Comparison of ENCODE assay signal across 8 mouse cellular contexts in genomic region chr9:62979461-62980161, GRCm38 (mm10). TPM values are rescaled to one million over a fixed set of nuclear protein-coding genes. Genes with fewer than 3 reads are reported as not detected.
DNase-seq lines count a peak whose midpoint lies in the region; ATAC-seq and TF ChIP-seq lines count a peak whose summit lies in the region.

No protein-coding gene starts in this region.

- H3K27ac ChIP-seq in layer of hippocampus, adult 2 months, result peak overlapping the region; percentile 97
- no peak overlapping the region for H3K27ac ChIP-seq in ES-E14 (ENCODE audit: insufficient read depth, low read depth, low read length, poor library complexity, severe bottlenecking)
- H3K27ac ChIP-seq in embryonic facial prominence, embryonic 11.5 days (replicated peaks; ENCODE audit: low read depth, low read length), result no peak overlapping the region; the same call in 1 of the 2 replicates
- peak overlapping the region; percentile 96 for H3K27ac ChIP-seq in neural tube, embryonic 15.5 days (replicated peaks)

- no peaks in the 10 kb centered on the region for H3K4me1 ChIP-seq in ES-E14 (ENCODE audit: control insufficient read depth in 2 of 2, insufficient read depth in 2 of 2, low read length in 2 of 2, poor library complexity in 1 of 2)
- no peaks in the 10 kb centered on the region for H3K4me1 ChIP-seq in embryonic facial prominence, embryonic 11.5 days (ENCODE audit: control insufficient read depth, insufficient read depth, low read length)
- H3K4me1 ChIP-seq in neural tube, embryonic 15.5 days, result peaks cover 27% of the 10 kb centered on the region

- peak overlapping the region; percentile 100 for H3K4me3 ChIP-seq in layer of hippocampus, adult 2 months
- peak overlapping the region; percentile 98 to 100 for H3K4me3 ChIP-seq in ES-E14 (ENCODE audit: insufficient read depth in 1 of 2, low read depth in 1 of 2, low read length in 2 of 2, poor library complexity in 1 of 2, severe bottlenecking in 1 of 2)
- H3K4me3 ChIP-seq in embryonic facial prominence, embryonic 11.5 days (ENCODE audit: low read depth, low read length), result peak overlapping the region; percentile 92
- peak overlapping the region; percentile 75 for H3K4me3 ChIP-seq in neural tube, embryonic 15.5 days (replicated peaks)

- DNase-seq in layer of hippocampus, adult 2 months (ENCODE audit: low spot score in 2 of 2), result no peak
- DNase-seq in layer of hippocampus, adult 9-11 months, result no peak
- DNase-seq in ES-E14 (ENCODE audit: low read depth, low spot score), result no peak
- DNase-seq in embryonic facial prominence, embryonic 11.5 days (ENCODE audit: low spot score), result no peak
- DNase-seq in layer of hippocampus, postnatal 25 days (ENCODE audit: extremely low spot score in 1 of 2, low spot score in 1 of 2), result peak; percentile 5 to 9
- no peak for DNase-seq in thymus, adult 18-20 months
- no peak for DNase-seq in cerebellum, postnatal 36 days

- no peaks in the 10 kb centered on the region for H3K27me3 ChIP-seq in embryonic facial prominence, embryonic 11.5 days (ENCODE audit: control insufficient read depth, insufficient read depth, low read length)
- H3K27me3 ChIP-seq in neural tube, embryonic 15.5 days (replicated peaks), result no peaks in the 10 kb centered on the region

- peak; percentile 14; the same call in 1 of the 2 replicates for ATAC-seq in embryonic facial prominence, embryonic 11.5 days (replicated peaks; ENCODE audit: insufficient number of reproducible peaks, low FRiP score, low TSS enrichment, low read depth)
- peak; percentile 9; the same call in 1 of the 2 replicates for ATAC-seq in neural tube, embryonic 15.5 days (ENCODE audit: low FRiP score)

- 3% methylated on average over 17 of the region's 17 CpGs for WGBS in embryonic facial prominence, embryonic 11.5 days
- WGBS in neural tube, embryonic 15.5 days, result under 1% methylated on average over 17 of the region's 17 CpGs

- peak overlapping the region; percentile 94 for H3K9ac ChIP-seq in ES-E14 (ENCODE audit: insufficient read depth, low read depth, low read length, poor library complexity, severe bottlenecking)
- H3K9ac ChIP-seq in embryonic facial prominence, embryonic 11.5 days (replicated peaks; ENCODE audit: low read length), result peak overlapping the region; percentile 86
- H3K9ac ChIP-seq in neural tube, embryonic 15.5 days (replicated peaks), result peak overlapping the region; percentile 85

- in situ Hi-C loops in ES-E14 (cut with MboI; ENCODE audit: low sequenced_read_pairs in 2 of 2, unreplicated experiment in 2 of 2), result no loop called here

- H3K4me2 ChIP-seq in embryonic facial prominence, embryonic 11.5 days (ENCODE audit: low read depth, low read length), result peak overlapping the region; percentile 85
- H3K4me2 ChIP-seq in neural tube, embryonic 15.5 days, result peak overlapping the region; percentile 63

- no peaks in the 10 kb centered on the region for H3K9me3 ChIP-seq in ES-E14 (ENCODE audit: control insufficient read depth, insufficient read depth, low read depth, low read length)
- H3K9me3 ChIP-seq in embryonic facial prominence, embryonic 11.5 days (replicated peaks; ENCODE audit: control insufficient read depth, low read length), result no peaks in the 10 kb centered on the region
- H3K9me3 ChIP-seq in neural tube, embryonic 15.5 days (replicated peaks), result no peaks in the 10 kb centered on the region

- H3K36me3 ChIP-seq in ES-E14 (ENCODE audit: control insufficient read depth, insufficient read depth, low read length, poor library complexity, severe bottlenecking), result no peaks in the 10 kb centered on the region
- no peaks in the 10 kb centered on the region for H3K36me3 ChIP-seq in embryonic facial prominence, embryonic 11.5 days (replicated peaks; ENCODE audit: control insufficient read depth, insufficient read depth, low read depth, low read length)
- H3K36me3 ChIP-seq in neural tube, embryonic 15.5 days, result no peaks in the 10 kb centered on the region

- no peak for TF ChIP-seq CTCF in layer of hippocampus, adult 2 months (conservative IDR thresholded peaks at IDR 0.05)

TF ChIP-seq in ES-E14, 5 proteins besides CTCF, POLR2A, EP300 and RAD21:
- TF ChIP-seq CHD2 (IDR thresholded peaks at IDR 0.05; ENCODE audit: low read depth, low read length) (no peak), ZC3H11A (IDR thresholded peaks at IDR 0.05; ENCODE audit: borderline replicate concordance, low read depth, low read length) (no peak), HCFC1 (IDR thresholded peaks at IDR 0.05; ENCODE audit: borderline replicate concordance, insufficient read depth, low read length) (no peak), ZNF384 (IDR thresholded peaks at IDR 0.05; ENCODE audit: low read depth, low read length) (no peak), MAFK (IDR thresholded peaks at IDR 0.05; ENCODE audit: insufficient read depth, low read depth, low read length) (no peak)

RNA-seq across cellular contexts. Expression of gene Pias1, which starts 8.1 kb away (rescaled TPM):
- total RNA-seq in layer of hippocampus, adult 2 months (2021), result 10 to 100 TPM; 67.4 to 71.8 TPM
- total RNA-seq in ES-E14 (2012; rRNA removed), result 12.6 and 12.7 TPM in 2 replicates
- 60.7 and 62.0 TPM in 2 replicates for polyA plus RNA-seq in embryonic facial prominence, embryonic 11.5 days (2014; fragmentation: Nextera tagmentation; extraction: Ambion mirVana)
- total RNA-seq in layer of hippocampus, postnatal 25 days (2021), result 10 to 100 TPM; 57.8 to 63.8 TPM
- polyA plus RNA-seq in neural tube, embryonic 15.5 days (2015; fragmentation: Nextera tagmentation; extraction: Ambion mirVana), result 51.7 and 56.2 TPM in 2 replicates

Comparison
In these comparisons a context has a peak if more than half of its experiments do, and no peak if none do; other contexts are left out.
1. DNase-seq: peak in layer of hippocampus, postnatal 25 days (2 of 2); none in layer of hippocampus, adult 2 months (0 of 2), layer of hippocampus, adult 9-11 months (single experiment), ES-E14 (single experiment), embryonic facial prominence, embryonic 11.5 days (single experiment), thymus, adult 18-20 months (0 of 2) and cerebellum, postnatal 36 days (0 of 2).
2. H3K27ac ChIP-seq: peak in layer of hippocampus, adult 2 months (single experiment) and neural tube, embryonic 15.5 days (single experiment); none in ES-E14 (single experiment) and embryonic facial prominence, embryonic 11.5 days (single experiment).
3. Peak in every context shown above with its lines, with median percentiles within 50 percentile points of each other: H3K4me3 ChIP-seq and H3K9ac ChIP-seq.